Mouse (Mus musculus) heart, adult 8-10 months (tissue): ENCODE measurements around the gene Rab29. TPM values are rescaled to one million over a fixed set of nuclear protein-coding genes. Genes with fewer than 3 reads are reported as not detected.
"Not testable (repeated sequence)": the region's sequence is repeated elsewhere in the genome, so short reads cannot be mapped to it uniquely, and the experiment has no call there.

Experiments
- DNase-seq: peaks from one replicate; pipeline ENCODE4 v3.0.0; 2022; ENCODE audit warnings: low spot score
- total RNA-seq, 4 experiments: library from RNA; stranded (reverse); gene quantifications; 2 replicates each; pipeline ENCODE4 v1.2.4; 2022

The Rab29 gene
- total RNA-seq, 4 experiments from 2014 or later: 8.9 to 13.5 (median 10.5) TPM

- no peak for DNase-seq
Observed at GRCm38 (mm10) chr1:131865596-131865995, 1.4 kb upstream of the Rab29 start.

- no peak for DNase-seq
Observed at GRCm38 (mm10) chr1:131866304-131866999, 572 bp upstream of the Rab29 start.

- DNase-seq: peak; percentile 11
Observed at GRCm38 (mm10) chr1:131867946-131868290, 894 bp downstream of the Rab29 start.

- DNase-seq: no peak
Observed at GRCm38 (mm10) chr1:131869561-131869960, 2.5 kb downstream of the Rab29 start.

- DNase-seq: no peak
Observed at GRCm38 (mm10) chr1:131872856-131873255, 5.8 kb downstream of the Rab29 start.

GRCm38 (mm10) chr1:131879816-131880215, 12.8 kb downstream of the Rab29 start:
- no peak for DNase-seq

GRCm38 (mm10) chr1:131882787-131883186, 15.8 kb downstream of the Rab29 start:
- DNase-seq: no peak

- DNase-seq: no peak
Observed at GRCm38 (mm10) chr1:131886173-131886572, 19.1 kb downstream of the Rab29 start.

- no peak for DNase-seq
Observed at GRCm38 (mm10) chr1:131886641-131887040, 19.6 kb downstream of the Rab29 start.

GRCm38 (mm10) chr1:131890043-131890658, 23.1 kb downstream of the Rab29 start:
- no peak for DNase-seq

- no peak for DNase-seq
Observed at GRCm38 (mm10) chr1:131891436-131891835, 24.4 kb downstream of the Rab29 start.

GRCm38 (mm10) chr1:131902679-131903078, 35.7 kb downstream of the Rab29 start:
- no peak for DNase-seq

- DNase-seq: no peak
Observed at GRCm38 (mm10) chr1:131903251-131903650, 36.2 kb downstream of the Rab29 start.

- no peak for DNase-seq
Observed at GRCm38 (mm10) chr1:131905497-131905896, 38.5 kb downstream of the Rab29 start.

GRCm38 (mm10) chr1:131908456-131908855, 41.4 kb downstream of the Rab29 start:
- no peak for DNase-seq

GRCm38 (mm10) chr1:131909236-131909635, 42.2 kb downstream of the Rab29 start:
- not testable (repeated sequence) for DNase-seq

- DNase-seq: peak; percentile 99
Observed at GRCm38 (mm10) chr1:131910001-131910648, 43.1 kb downstream of the Rab29 start, which contains the start of gene Nucks1. Gene Nucks1 (plus strand): TSS chr1:131910534.

- DNase-seq: peak; percentile 78
Observed at GRCm38 (mm10) chr1:131910674-131911558, 43.9 kb downstream of the Rab29 start.

GRCm38 (mm10) chr1:131917634-131918033, 50.6 kb downstream of the Rab29 start:
- no peak for DNase-seq

GRCm38 (mm10) chr1:131919052-131919451, 52.0 kb downstream of the Rab29 start:
- no peak for DNase-seq

- no peak for DNase-seq
Observed at GRCm38 (mm10) chr1:131922100-131922499, 55.1 kb downstream of the Rab29 start.
